Mouse (Mus musculus) layer of hippocampus, postnatal 10 days (tissue): ENCODE measurements at regions not wholly inside any gene's neighbourhood (a gene's known extent, or its start where the extent isn't known, plus 50 kb on each side); places are given as distances from the start of the nearest gene placed in this dataset.

ENCODE experiments used
- DNase-seq, 2 experiments: peaks; one replicate each; pipeline ENCODE4 v3.0.0; 2021; ENCODE audit warnings: low spot score in 2 of 2

- no peak for DNase-seq
Observed at GRCm38 (mm10) chr2:10816374-10816773, 355.5 kb upstream of the Prkcq start.

GRCm38 (mm10) chr2:10825278-10826133 lies 346.4 kb upstream of the Prkcq start:
- DNase-seq, result peak; percentile 66 to 77

GRCm38 (mm10) chr2:10826134-10826767 lies 345.7 kb upstream of the Prkcq start:
- no peak for DNase-seq

- no peak for DNase-seq
Observed at GRCm38 (mm10) chr2:10839976-10840375, 331.9 kb upstream of the Prkcq start.

GRCm38 (mm10) chr2:10861654-10862292 lies 310.1 kb upstream of the Prkcq start:
- DNase-seq, result no peak

GRCm38 (mm10) chr2:10864451-10864850 lies 307.5 kb upstream of the Prkcq start:
- DNase-seq, result no peak

- peak; percentile 16 to 25 for DNase-seq
Observed at GRCm38 (mm10) chr2:10874303-10874702, 297.6 kb upstream of the Prkcq start.

- DNase-seq, result no peak
Observed at GRCm38 (mm10) chr2:10901926-10902325, 270.0 kb upstream of the Prkcq start.

GRCm38 (mm10) chr2:10919955-10920354 lies 252.0 kb upstream of the Prkcq start:
- no peak for DNase-seq

- no peak for DNase-seq
Observed at GRCm38 (mm10) chr2:10920686-10921485, 251.0 kb upstream of the Prkcq start.

GRCm38 (mm10) chr2:10921486-10922450 lies 250.1 kb upstream of the Prkcq start:
- DNase-seq, result peak; percentile 9 to 30

- DNase-seq, result no peak
Observed at GRCm38 (mm10) chr2:10923984-10924383, 247.9 kb upstream of the Prkcq start.

- no peak for DNase-seq
Observed at GRCm38 (mm10) chr2:10925361-10925760, 246.5 kb upstream of the Prkcq start.

- DNase-seq, result no peak
Observed at GRCm38 (mm10) chr2:10937405-10937804, 234.5 kb upstream of the Prkcq start.

- no peak for DNase-seq
Observed at GRCm38 (mm10) chr2:10965224-10965623, 206.7 kb upstream of the Prkcq start.

- no peak for DNase-seq
Observed at GRCm38 (mm10) chr2:10966891-10967290, 205.0 kb upstream of the Prkcq start.

GRCm38 (mm10) chr2:10969111-10969689 lies 202.7 kb upstream of the Prkcq start:
- DNase-seq, result no peak

- DNase-seq, result no peak
Observed at GRCm38 (mm10) chr2:10972051-10972450, 199.9 kb upstream of the Prkcq start.

GRCm38 (mm10) chr2:10978772-10979171 lies 193.1 kb upstream of the Prkcq start:
- DNase-seq, result no peak

GRCm38 (mm10) chr2:10986101-10986500 lies 185.8 kb upstream of the Prkcq start:
- DNase-seq, result no peak
